Mouse (Mus musculus) layer of hippocampus, postnatal 36 days (tissue): ENCODE measurements around the gene Map4. TPM values are rescaled to one million over a fixed set of nuclear protein-coding genes. Genes with fewer than 3 reads are reported as not detected.
"Not testable (repeated sequence)": the region's sequence is repeated elsewhere in the genome, so short reads cannot be mapped to it uniquely, and the experiment has no call there.

Experiments used
- DNase-seq, 2 experiments: peaks; one replicate each; pipeline ENCODE4 v3.0.0; 2022
- total RNA-seq, 2 experiments: library from RNA; stranded (reverse); gene quantifications; 2 replicates each; pipeline ENCODE4 v1.2.3; 2021

Gene Map4
- total RNA-seq, 2 experiments from 2014 or later: 555 to 604 TPM

GRCm38 (mm10) chr9:110068745-110069144 lies 137.5 kb downstream of the Map4 start:
- DNase-seq: no peak

- DNase-seq: no peak
These were observed 139.1 kb downstream of the Map4 start for GRCm38 (mm10) chr9:110070358-110070757.

GRCm38 (mm10) chr9:110071011-110071410 lies 139.8 kb downstream of the Map4 start:
- DNase-seq: no peak

- peak; percentile 80 for DNase-seq
These were observed 140.6 kb downstream of the Map4 start for GRCm38 (mm10) chr9:110071843-110072242.

GRCm38 (mm10) chr9:110076468-110076867 lies 145.2 kb downstream of the Map4 start:
- DNase-seq: not testable (repeated sequence)

GRCm38 (mm10) chr9:110081066-110081465 lies 149.8 kb downstream of the Map4 start:
- DNase-seq: no peak

- peak in 1 of 2 experiments; percentile 29 for DNase-seq
These were observed 153.1 kb downstream of the Map4 start for GRCm38 (mm10) chr9:110084201-110084964.

- DNase-seq: no peak
These were observed 154.4 kb downstream of the Map4 start for GRCm38 (mm10) chr9:110085693-110086092.

- no peak for DNase-seq
These were observed 162.0 kb downstream of the Map4 start for GRCm38 (mm10) chr9:110093303-110093702.

- no peak for DNase-seq
These were observed 163.5 kb downstream of the Map4 start for GRCm38 (mm10) chr9:110094761-110095160.

- DNase-seq: no peak
These were observed 166.5 kb downstream of the Map4 start for GRCm38 (mm10) chr9:110097791-110098190.

GRCm38 (mm10) chr9:110100627-110101600 lies 169.7 kb downstream of the Map4 start:
- DNase-seq: peak; percentile 92 to 95

GRCm38 (mm10) chr9:110116353-110116976 lies 185.2 kb downstream of the Map4 start:
- no peak for DNase-seq

GRCm38 (mm10) chr9:110116977-110117778 lies 185.9 kb downstream of the Map4 start, which contains the start of gene Smarcc1:
Gene Smarcc1, plus strand, starts transcription at chr9:110117708.
- DNase-seq: peak; percentile 92

- DNase-seq: no peak
These were observed 186.5 kb downstream of the Map4 start, which contains the start of gene Dhx30 for GRCm38 (mm10) chr9:110117779-110118139. Gene Dhx30, minus strand, starts transcription at chr9:110117830.

- no peak for DNase-seq
These were observed 187.0 kb downstream of the Map4 start for GRCm38 (mm10) chr9:110118249-110118648.

- no peak for DNase-seq
These were observed 190.2 kb downstream of the Map4 start for GRCm38 (mm10) chr9:110121424-110121823.

GRCm38 (mm10) chr9:110123322-110123721 lies 192.1 kb downstream of the Map4 start:
- DNase-seq: no peak

- DNase-seq: not testable (repeated sequence)
These were observed 192.8 kb downstream of the Map4 start for GRCm38 (mm10) chr9:110124008-110124540.

GRCm38 (mm10) chr9:110130896-110131524 lies 199.8 kb downstream of the Map4 start:
- DNase-seq: no peak
